Mouse (Mus musculus): ENCODE measurements around the gene Serpinc1. TPM values are rescaled to one million over a fixed set of nuclear protein-coding genes. Genes with fewer than 3 reads are reported as not detected.

Gene Serpinc1
- polyA plus RNA-seq, 1 experiment from 2014 or later, result 2.1 TPM

- Histone ChIP-seq H3K4me2 (replicated peaks; ENCODE audit: low read depth) (no peak overlapping the region), H3K9me3 (ENCODE audit: control insufficient read depth, low read length) (no peaks in the 10 kb centered on the region), H3K27me3 (ENCODE audit: control insufficient read depth, insufficient read depth, low read length) (no peaks in the 10 kb centered on the region), H3K4me1 (replicated peaks; ENCODE audit: control insufficient read depth, insufficient read depth) (no peaks in the 10 kb centered on the region; the same call in 1 of the 2 replicates), H3K9ac (ENCODE audit: low read length) (no peak overlapping the region), H3K36me3 (ENCODE audit: control insufficient read depth, insufficient read depth, low read length) (peaks cover 10% of the 10 kb centered on the region; the same call in 1 of the 2 replicates), H3K4me3 (ENCODE audit: low read depth, low read length) (no peak overlapping the region), H3K27ac (replicated peaks) (no peak overlapping the region)
- TF ChIP-seq CTCF (IDR thresholded peaks at IDR 0.05; ENCODE audit: low read depth), result no peak
- no peak for TF ChIP-seq EP300 (optimal IDR thresholded peaks at IDR 0.05)
- no peak for DNase-seq (ENCODE audit: low spot score)
- no peak for ATAC-seq (ENCODE audit: low FRiP score, low TSS enrichment)
Observed at GRCm38 (mm10) chr1:161040855-161041254, 62.5 kb downstream of the Serpinc1 start.

DNA sequence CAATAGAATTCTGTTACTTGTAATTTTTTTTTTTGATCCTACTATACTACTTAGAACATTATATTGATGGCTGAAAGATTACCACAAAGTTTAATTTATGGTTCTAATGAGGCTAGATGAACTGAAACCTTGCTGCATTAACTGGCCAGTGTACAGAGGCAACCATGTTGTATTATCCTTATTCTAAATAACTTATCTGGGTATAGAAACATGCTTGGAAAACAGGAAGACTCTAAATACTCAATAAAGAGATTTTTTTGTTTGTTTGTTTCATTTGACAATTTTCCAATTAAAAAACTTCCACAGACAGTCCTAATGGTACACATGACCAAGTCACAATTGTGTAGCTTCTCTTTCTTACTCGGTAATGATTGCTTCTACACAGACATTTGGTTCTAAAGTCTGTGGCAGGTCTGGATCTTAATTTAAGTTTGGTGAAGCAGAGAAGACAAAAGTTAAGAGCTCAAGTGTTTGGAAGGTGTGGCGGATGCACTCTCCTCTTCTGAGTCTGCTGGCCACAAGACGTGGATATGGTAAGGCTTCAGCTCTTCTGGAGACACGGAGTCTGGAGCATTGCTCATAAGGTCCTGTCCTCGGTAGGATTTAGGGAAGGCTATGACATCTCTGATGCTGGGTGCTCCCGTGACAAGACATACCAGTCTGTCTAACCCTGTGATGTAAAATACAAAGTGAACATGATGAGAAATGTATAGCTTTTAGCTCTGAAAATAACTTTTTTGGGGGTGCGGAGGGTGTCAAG, 63.1 kb downstream of the Serpinc1 start:
- TF ChIP-seq CTCF (IDR thresholded peaks at IDR 0.05; ENCODE audit: low read depth) (no peak), EP300 (optimal IDR thresholded peaks at IDR 0.05) (no peak)
- Histone ChIP-seq H3K9me3 (ENCODE audit: control insufficient read depth, low read length) (no peaks in the 10 kb centered on the region), H3K4me3 (ENCODE audit: low read depth, low read length) (no peak overlapping the region), H3K4me1 (replicated peaks; ENCODE audit: control insufficient read depth, insufficient read depth) (no peaks in the 10 kb centered on the region), H3K36me3 (ENCODE audit: control insufficient read depth, insufficient read depth, low read length) (peaks cover 10% of the 10 kb centered on the region), H3K4me2 (replicated peaks; ENCODE audit: low read depth) (no peak overlapping the region), H3K9ac (ENCODE audit: low read length) (no peak overlapping the region), H3K27me3 (ENCODE audit: control insufficient read depth, insufficient read depth, low read length) (no peaks in the 10 kb centered on the region), H3K27ac (replicated peaks) (no peak overlapping the region)
- no peak for ATAC-seq (ENCODE audit: low FRiP score, low TSS enrichment)
- DNase-seq (ENCODE audit: low spot score), result no peak
- 81% methylated on average over 7 of the region's 7 CpGs for WGBS

- Histone ChIP-seq H3K27me3 (ENCODE audit: control insufficient read depth, insufficient read depth, low read length) (no peaks in the 10 kb centered on the region), H3K36me3 (ENCODE audit: control insufficient read depth, insufficient read depth, low read length) (peaks cover 3% of the 10 kb centered on the region; the same call in 1 of the 2 replicates), H3K4me1 (replicated peaks; ENCODE audit: control insufficient read depth, insufficient read depth) (no peaks in the 10 kb centered on the region), H3K9me3 (ENCODE audit: control insufficient read depth, low read length) (no peaks in the 10 kb centered on the region), H3K27ac (replicated peaks) (no peak overlapping the region), H3K4me3 (ENCODE audit: low read depth, low read length) (no peak overlapping the region), H3K9ac (ENCODE audit: low read length) (no peak overlapping the region), H3K4me2 (replicated peaks; ENCODE audit: low read depth) (no peak overlapping the region)
- TF ChIP-seq CTCF (IDR thresholded peaks at IDR 0.05; ENCODE audit: low read depth) (no peak), EP300 (optimal IDR thresholded peaks at IDR 0.05) (no peak)
- DNase-seq (ENCODE audit: low spot score) (no peak), ATAC-seq (ENCODE audit: low FRiP score, low TSS enrichment) (no peak)
- 78% methylated on average over 3 of the region's 3 CpGs for WGBS
Observed at GRCm38 (mm10) chr1:161046972-161047371, 68.6 kb downstream of the Serpinc1 start.

Other genes starting within 250 kb of the Serpinc1 start
- gene Rabgap1l, start 185.4 kb upstream of the Serpinc1 start, polyA plus RNA-seq (2015; fragmentation: Nextera tagmentation; extraction: Ambion mirVana), result 19.1 and 19.6 TPM in 2 replicates
- gene Rc3h1, start 72.2 kb upstream of the Serpinc1 start, polyA plus RNA-seq (2015; fragmentation: Nextera tagmentation; extraction: Ambion mirVana), result 3.7 and 4.2 TPM in 2 replicates
- gene Zbtb37, start 56.3 kb downstream of the Serpinc1 start, polyA plus RNA-seq (2015; fragmentation: Nextera tagmentation; extraction: Ambion mirVana), result 2.2 and 2.8 TPM in 2 replicates
- 15.9 and 16.2 TPM in 2 replicates for gene Dars2, start 92.1 kb downstream of the Serpinc1 start, polyA plus RNA-seq (2015; fragmentation: Nextera tagmentation; extraction: Ambion mirVana)
- gene Cenpl, start 92.1 kb downstream of the Serpinc1 start, polyA plus RNA-seq (2015; fragmentation: Nextera tagmentation; extraction: Ambion mirVana), result 9.6 and 10.2 TPM in 2 replicates
- 5.5 and 6.1 TPM in 2 replicates for gene Klhl20, start 152.9 kb downstream of the Serpinc1 start, polyA plus RNA-seq (2015; fragmentation: Nextera tagmentation; extraction: Ambion mirVana)
- 0.21 and 0.24 TPM in 2 replicates for gene Ankrd45, start 164.1 kb downstream of the Serpinc1 start, polyA plus RNA-seq (2015; fragmentation: Nextera tagmentation; extraction: Ambion mirVana)
- gene Tex50, start 180.7 kb downstream of the Serpinc1 start, polyA plus RNA-seq (2015; fragmentation: Nextera tagmentation; extraction: Ambion mirVana), result not detected in 2 replicates

Measured in stomach, postnatal 0 days (tissue).